Mouse (Mus musculus) cerebellum, adult 18-20 months (tissue): ENCODE measurements around the gene Clpp.
A peak's percentile ranks its signal among the peaks of the same experiment; 100 is the strongest.

ENCODE experiments used
- DNase-seq, 2 experiments: peaks; one replicate each; pipeline ENCODE4 v3.0.0; 2021

Clpp gene

DNA sequence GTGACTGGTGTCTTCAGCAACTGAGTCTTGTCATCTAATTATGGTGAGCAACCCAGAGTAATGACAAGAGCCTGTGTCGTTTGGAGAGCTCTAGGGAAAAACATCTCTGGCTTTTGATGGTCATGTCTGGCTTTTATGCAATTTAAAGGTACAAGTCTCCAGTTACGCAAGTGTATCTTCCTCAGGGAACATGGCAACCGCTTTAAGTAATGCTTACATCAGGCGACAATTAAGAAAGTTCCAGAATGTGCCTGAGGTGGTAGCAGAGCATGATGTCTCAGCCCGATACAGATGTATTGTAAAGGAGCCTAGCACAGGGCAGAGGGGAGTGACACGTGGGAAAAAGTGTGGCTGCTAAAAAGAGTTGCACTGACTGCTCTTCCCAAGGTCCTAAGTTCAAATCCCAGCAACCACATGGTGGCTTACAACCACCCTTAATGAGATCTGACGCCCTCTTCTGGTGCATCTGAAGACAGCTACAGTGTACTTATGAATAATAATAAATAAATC lies 1.1 kb upstream of the Clpp start:
- DNase-seq = no peak

DNA sequence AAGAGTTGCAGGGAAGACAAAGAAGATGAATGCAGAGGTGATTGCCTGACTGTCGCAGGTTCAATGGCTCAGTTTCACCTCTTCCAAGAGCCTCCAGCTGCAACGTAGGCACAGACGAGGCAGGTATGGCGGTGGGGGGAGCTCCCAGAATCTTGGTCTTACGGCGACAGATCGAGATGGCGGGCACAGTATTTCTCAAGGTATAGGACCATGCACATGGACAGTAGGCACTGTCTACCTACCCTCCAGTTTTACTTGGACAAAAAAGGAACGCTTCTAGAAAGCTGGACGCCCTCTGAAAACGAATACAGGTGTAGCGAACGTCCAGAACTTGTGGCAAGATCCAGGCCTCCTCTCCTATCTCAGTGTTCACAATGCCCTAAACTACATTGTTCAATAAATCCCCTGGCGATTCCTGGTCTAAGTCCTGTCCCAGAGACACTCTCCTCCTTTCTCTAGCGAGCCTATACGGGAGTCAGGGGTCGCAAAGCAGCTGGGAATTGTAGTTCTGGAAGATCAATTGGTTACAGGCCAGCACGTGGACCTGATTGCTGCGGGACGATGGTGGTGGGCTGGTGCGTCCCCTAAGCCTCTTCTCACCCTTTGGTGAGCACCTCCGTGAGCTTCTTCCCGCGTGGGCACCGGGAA lies 514 bp upstream of the Clpp start:
- DNase-seq = peak in 1 of 2 experiments; percentile 87

DNA sequence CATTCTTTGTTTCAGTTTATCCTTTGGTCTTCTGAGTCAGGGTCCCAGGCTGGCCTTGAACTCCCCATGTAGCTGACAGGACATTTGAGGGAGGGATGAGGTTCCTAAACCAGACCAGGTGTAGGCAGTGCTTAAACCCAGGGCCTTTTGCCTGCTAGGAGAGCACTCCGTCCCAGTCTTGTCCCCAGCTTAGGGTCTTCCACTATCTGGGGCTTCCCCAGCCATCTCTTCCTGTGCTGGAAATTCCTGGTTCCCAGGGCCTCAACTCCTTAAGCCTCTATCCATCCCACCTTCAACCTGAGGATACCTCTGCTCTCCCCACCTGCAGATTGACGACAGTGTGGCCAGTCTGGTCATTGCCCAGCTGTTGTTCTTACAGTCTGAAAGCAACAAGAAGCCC lies 861 bp downstream of the Clpp start:
- DNase-seq = no peak

DNA sequence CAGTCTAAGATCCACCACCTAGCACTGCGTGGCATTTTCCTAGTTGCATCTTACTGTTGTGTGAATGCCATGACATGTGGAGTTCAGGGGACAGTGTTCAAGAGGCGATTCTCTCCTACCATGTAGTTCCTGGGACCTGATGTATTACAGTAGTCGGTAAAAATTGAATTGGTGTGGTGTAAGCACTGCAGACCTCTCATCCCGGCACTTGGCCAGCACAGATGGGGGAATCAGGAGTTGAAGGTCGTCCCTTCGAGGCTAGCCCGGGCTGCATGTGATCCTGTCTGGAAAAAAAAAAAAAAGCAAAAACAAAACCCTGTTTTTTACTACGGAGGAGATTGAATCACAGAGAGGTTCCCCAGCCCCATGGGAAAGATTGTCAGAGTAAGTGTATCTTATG lies 4.9 kb downstream of the Clpp start:
- no peak for DNase-seq

DNA sequence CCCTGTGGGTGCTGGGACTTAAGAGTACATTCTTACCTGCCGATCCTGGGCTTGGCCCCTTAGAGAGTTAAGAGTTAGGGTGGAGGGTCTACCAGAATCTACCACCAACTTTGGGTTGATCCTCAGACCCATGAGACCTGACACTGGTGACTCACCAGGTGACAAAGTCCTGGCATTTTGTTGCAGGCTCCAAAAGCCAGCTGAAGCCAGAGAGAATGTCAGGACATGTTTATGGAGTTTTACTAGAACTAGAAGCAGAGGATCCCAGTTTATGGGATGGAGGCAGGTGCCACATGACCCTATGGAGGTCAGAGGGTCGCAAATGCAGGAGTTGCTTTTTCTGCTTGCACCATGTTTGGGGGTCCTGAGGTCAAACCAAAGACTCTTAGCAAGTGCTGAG lies 6.4 kb downstream of the Clpp start:
- DNase-seq = no peak

DNA sequence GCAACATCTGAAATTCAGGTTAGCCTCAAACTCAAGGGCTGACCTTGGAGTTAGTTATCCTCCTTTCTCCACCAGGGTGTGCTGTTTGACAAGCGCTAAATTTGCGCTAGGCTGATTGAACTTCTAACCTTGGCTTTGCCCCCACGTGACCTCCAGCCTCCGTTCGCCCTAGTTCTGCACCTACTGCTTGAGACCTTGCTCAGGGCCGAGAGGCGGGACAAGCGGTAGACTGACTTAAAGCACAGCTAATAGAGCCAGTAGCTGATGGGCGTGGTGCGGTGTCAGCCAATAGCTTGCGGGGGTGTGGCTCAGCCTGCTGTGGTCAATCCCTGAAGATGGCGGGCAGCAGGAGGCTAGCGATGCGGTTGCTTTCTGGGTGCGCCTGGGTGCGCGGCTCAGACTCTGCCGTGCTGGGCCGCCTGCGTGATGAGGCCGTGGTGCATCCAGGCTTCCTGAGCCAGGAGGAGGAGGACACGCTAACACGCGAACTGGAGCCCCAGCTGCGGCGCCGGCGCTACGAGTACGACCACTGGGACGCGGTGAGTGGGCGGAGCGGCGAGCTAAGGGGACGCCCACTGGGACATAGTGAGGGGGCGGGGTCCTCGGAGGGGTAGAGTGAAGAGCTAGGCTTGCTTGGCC lies 7.0 kb downstream of the Clpp start, which contains the start of gene Alkbh7:
Gene Alkbh7 (plus strand): TSS at position 311 of the 639 bp plus-strand sequence.
- DNase-seq = peak; percentile 91 to 98

DNA sequence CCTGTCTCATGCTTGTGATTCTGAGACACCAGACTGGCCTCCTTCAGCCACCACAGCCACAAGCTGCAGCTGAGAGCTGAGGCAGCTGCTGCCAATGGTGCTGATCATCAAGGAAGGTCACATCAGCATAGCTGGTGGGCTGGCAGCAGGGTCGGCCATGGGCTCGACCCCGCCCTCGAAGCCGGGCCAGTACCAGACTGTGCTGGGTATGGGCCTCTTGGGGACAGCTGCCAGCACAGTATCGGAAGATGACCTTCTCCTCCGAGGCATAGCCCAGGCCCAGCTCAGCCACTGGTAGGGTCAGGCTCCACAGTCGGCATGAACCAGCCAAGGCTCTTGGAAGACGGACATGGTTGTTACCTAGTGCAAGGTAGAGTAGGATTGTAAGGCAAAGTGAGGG lies 9.3 kb downstream of the Clpp start:
- no peak for DNase-seq

DNA sequence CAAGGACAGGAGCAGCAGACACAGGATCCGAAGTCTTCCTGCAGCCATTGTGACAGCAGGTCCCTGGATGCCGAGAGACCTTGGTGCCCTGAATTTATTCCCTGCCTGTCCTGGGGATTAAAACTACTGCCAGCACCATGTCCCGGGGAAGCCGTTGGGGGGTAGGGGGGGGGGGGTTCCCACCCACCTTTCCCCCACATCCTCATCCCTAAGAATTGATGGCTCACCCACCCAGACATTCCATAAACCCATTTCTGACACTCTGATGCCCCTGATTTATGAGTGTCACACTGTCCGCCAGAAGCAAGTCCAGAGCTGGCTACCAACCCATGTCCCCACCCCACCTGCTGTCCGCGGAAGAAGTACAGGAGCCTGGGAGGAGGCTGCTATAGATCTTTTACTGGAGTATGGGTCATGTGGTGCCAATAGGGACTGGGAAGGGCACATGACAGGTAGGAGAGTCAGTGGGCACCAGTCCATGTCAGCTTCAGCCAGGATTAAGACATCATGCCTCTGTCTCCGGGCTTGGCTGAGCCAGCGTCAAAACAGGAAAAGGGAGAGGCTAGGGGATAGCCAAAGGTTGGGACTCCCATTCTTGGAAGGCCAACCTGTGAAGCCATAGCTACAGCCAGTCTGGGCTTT lies 10.0 kb downstream of the Clpp start, which contains the start of gene Pspn:
Gene Pspn (minus strand): TSS at position 51 of the 642 bp plus-strand sequence.
- DNase-seq = no peak

DNA sequence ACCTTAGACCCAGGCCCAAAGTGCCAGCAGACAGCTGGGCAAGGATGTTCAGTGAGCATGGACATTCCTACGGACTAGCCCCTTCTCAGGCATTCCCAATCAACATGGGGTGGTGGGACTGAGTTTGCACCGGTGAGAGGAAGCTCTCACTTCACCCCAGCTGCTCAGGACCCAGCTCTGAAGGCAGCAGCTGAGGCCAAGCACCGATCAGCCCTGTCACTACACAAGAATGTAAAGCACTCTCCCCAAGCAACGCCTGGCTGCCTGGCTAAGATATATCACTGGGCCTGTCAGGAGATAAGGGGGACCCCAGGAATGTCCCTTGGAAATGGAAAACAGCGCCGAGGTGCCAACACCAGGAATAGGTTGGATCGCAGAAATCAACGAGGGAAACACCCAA lies 11.1 kb downstream of the Clpp start:
- no peak for DNase-seq

DNA sequence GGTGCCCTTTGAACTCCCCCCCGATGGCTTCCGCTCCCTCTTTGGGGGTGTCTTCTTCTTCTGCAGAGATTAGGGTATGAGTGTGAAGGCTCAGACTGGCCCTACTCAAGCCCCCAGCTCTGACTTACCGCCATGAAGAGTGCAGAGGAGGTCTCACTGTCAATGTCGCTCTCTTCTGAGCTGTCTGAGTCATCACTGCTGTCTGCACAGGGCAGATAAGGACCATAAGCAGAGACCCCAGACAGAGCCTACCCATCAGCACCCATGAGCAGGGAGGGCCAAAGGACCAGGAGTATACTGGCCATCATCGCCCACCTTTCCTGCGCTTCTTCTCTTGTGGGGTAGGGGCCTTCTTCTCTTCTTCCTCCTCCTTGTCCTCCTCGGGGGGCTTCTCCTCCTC lies 13.9 kb downstream of the Clpp start:
- DNase-seq = no peak

DNA sequence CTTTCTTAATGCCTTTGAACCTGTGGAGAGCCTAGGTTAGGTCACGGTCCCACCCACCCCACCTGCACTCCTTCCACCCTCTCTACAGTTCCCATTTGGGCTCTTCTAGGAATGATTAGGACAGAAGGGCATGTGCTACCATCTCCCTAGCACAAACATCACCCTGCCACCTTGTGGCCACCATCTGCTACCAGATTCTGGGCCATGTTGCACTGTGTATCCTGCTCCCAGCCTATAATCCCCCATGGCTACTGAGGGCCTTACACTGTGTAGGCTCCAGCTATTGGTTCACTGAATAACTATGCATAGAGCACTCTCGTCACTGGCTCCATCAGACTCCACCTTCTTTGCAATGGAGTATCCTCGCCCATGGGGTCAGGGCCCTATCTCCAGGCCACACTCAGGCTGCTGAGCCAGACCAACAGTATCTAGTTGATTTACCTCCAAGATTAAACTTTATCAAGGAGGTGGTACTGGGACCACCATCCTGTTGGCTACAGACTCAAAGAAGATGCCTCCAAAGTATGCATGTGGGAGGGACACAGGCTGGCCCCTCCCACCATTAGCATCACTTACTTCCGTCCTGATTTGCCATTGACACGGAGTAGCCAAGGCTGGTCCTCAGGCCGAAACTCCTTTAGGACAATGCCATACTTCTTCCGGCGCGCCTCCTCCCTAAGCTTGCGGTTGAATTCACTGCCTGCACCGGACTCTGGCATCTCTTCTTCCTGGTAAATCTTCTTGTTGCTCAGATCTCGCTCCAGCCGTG lies 17.2 kb downstream of the Clpp start:
- DNase-seq = no peak

DNA sequence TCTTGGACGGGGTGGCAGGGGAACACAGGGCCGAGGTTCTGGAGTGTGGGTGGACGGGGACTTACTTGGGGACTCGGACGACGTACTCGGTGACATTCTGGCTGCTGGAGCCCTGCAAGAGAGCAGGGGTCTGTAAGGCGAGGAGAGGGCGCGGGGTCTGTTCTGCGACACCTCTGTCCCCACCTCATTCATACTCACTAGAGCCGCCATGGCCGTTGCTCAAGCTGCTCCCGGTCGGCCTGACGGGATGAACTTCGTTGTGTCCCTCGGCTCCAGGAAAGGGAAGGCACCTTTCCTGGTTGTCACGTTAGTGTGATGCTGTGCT lies 20.8 kb downstream of the Clpp start:
- no peak for DNase-seq

DNA sequence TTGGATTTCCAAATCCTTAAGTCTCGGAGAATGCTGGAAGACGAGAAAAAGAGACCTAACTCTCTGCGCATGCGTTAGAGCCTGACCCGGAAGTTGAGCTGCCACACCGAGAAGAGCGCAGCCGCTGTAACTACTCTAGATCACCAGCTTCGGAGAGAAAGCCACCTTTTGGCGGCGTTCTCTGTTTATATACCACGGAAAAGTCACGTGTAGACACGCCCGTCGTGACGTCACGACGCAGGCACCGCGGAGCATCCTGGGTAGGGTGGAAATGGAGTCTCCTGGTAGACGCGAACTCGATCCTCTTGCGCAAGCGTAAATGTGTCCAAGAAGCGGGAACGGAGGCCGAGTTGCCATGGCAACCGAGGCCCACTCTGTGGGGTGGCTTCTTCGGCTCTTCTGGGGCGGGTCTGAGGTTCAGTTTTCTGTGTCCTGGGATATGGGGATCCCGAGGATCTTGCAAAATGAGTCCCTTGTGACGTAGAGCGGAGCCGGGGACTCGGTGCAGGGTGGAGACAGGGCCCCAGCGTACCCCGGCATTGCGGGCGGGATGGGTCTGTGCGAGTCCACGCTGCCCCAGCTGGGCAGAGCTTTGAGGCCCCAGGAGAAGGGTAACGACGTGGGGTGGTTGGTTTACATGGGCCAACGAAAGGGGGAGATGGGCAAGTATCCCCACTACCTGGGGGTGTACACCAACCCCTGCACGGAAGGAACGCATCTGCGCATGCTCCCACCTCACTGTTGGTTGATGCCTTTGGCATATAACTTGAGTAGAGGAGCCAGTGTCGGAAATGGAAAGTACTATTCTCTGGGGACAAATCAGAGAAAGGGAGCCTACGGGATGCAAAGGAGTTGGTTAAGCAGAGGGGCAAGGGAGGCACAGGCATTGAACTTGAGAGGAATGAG lies 21.4 kb downstream of the Clpp start, which contains the start of the genes Gtf2f1 and Gm17949:
Gene Gtf2f1 (minus strand): TSS at position 53 of the 906 bp plus-strand sequence.
Gene Gm17949 (plus strand): TSS at position 234 of the 906 bp plus-strand sequence.
- DNase-seq = peak; percentile 92

DNA sequence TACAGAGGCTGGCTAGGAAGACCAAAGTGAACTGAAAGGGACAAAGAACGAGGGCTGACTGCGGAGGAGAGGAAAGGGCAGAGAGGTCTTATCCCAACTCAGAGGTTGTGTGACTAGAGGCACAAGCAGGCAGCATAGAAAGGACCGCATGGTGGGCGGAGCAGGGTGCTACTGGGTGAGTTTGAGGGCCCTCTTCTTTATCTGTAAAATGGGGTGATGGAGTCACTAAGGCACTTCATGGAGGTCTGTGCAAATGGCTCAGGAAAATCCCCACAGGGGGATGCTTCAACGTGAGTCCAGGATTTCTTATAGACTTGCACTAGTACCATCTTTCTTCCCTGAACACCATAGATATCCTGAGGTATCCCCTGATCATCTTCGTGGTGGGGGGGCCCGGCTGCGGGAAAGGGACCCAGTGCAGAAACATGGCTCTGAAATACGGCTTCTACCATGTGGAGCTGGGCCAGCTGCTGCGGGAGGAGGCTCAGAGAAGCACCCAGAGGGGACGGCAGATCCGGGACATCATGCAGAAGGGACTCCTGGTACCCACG lies 22.2 kb downstream of the Clpp start:
- DNase-seq = peak in 1 of 2 experiments; percentile 26

DNA sequence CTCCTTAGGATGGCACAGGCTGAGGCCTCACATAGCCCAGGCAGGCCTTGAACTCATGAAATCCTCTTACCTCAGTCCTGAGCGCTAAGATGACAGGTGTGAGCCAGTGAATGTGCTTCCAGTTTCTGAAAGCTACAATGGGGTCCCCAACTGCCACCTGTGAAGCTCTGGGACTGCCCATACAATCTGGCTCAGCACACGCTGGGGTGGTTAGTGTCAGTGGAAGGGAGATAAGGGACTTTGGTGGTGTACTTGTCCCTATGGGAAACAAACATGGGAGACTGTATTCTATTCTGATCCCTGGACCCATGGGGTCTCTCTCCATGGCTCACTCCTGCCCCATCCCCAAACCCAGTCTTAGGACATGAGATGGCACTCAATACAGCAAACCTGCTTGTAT lies 29.6 kb downstream of the Clpp start:
- no peak for DNase-seq

DNA sequence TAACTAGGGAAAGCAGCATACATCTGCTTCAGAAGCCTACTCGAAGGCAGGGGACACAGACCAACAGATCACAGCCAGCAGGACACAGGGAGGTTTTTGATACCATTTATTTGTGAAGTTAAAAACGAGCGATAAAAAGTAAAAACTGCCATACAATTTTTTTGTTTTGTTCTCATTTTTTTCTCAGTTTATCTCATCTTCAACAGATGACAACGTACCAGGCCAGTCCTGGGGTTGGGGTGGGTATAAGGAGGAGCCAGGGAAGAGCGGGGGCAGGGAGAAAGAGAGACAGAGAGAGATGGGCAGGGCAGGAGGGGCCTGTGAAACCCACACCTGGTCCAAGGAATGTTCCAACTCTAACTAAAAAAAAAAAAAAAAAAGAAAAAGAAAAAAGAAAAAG lies 30.9 kb downstream of the Clpp start:
- DNase-seq = no peak

DNA sequence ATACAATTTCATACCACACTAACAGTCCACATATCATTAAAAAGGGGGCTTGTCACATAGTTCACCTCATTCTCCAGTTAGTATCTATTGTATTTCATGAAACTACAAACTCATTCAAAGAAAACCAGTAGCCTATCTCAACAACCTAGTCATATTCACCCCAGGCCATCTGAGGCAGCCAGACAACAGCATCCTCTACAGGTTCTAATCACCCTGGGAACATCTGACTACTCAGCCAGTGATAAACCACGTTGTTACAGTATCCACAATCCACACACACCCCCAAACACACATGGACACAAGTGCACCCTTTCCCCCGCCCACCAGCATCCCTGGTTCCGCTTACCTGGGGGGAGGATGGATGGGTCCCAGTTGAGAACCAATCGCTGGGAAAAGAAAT lies 37.4 kb downstream of the Clpp start:
- no peak for DNase-seq

DNA sequence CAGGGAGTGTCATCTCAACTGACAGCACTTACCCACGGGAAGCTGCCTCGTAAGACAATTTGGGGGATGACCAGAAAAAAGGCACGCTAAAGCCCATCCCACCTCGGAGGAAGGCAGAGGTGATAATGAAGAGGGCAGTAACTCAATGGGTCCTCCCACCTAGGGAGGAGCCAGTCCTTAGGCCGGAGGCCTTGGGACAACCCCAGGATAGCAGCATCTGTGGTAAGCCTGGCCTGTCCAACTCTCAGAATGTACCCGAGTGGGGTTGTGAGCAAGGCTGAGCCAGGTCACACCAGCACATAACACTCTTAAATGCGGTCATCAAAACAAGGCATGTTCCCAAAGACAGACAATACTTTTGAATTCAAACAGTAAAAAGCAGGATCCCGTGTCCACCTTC lies 39.6 kb downstream of the Clpp start:
- no peak for DNase-seq

DNA sequence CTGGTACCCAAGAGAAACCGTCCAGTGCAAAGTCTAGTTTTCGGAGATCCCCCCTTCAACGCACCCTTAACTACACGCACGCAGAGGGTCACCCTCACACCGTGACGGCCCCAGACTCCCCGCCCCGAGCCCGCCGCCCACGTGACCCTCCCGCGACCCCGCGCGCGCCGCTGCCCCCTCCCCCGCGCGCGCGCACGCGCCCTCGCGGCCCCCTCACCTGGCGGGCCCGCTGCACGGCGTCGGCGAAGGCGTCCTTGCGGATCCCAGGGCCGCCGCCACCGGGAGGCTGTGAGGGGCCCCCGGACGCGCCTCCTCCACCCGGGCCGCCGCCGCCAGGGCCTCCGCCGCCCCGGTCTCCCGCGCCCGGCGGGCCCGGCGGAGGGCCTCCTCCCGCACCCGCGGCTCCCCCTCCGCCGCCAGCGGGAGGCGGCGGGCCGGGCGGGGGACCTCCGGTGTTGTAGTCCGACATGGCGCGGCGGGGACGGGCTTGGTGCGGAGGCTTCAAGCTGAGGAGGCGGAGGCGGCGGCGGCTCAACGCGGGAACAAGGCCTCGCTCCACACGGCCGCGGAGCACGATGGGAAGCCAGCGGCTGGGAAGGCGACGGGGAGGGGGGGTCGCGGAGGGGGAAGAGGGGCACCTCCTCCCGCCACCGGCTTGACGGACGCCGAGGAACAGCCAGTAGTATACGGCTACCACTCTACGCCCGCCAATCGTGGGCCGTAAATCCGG lies 41.0 kb downstream of the Clpp start, which contains the start of gene Khsrp:
Gene Khsrp (minus strand): TSS at position 592 of the 730 bp plus-strand sequence.
- no peak for DNase-seq

DNA sequence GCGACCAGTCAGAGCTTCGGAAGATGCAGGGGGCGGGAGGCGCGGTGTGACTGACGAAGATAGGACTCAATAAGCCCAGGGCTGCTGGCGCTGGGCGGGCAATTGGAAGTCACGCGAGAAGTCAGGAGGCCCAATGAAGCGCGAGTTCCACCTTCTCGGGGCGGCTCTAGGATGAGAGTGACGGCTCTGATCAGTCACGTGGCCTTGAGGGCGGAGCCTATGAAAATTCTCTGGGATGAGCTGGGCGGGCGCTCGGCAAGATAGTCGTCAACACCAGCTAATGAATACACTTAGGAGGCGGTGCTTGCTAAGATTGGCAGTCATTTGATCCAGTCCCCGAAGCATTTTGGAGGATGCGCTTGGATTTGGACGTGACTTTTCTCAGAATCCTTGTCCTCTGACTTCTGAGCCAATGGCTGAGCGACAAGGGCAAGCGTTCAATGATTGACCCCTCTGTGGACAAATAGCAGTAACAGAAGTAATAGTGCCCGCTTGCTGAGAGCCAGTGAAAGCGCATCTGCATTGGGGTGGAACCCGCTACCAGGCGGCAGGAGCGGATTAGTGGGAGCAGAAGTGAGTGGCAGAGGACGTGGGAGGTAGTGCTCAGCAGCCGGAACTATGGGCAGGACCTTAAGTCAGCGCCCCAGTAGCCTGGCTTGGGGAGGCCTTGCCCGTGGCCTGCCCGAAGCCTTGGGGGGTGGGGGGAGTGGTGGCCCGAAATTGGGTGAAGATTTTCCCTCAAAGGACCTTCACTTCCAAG lies 41.7 kb downstream of the Clpp start:
- peak; percentile 98 to 100 for DNase-seq
